Mouse (Mus musculus): ENCODE data around the gene Sergef.
A peak's percentile ranks its signal among the peaks of the same experiment; 100 is the strongest.

Sergef gene

DNA sequence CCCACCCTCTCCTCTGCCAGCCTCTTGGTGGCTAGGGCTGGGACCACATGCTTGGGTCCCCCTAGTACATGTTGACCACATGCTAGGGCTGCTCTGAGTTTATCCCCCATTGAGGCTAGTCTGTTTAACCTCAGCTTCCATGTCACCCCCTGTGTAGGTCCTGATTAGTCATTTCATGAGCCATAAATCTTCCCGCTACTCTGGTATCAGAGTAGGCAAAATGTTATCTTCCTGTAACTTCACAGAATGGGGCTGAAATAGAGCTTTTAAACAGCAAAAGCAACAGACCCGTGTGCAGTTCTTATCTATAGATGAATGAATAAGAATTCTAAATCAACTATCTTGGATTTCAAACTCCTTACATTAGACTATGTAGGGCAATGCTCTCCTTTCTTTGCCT lies 138.1 kb downstream of the Sergef start:
- no peak for DNase-seq (ENCODE audit: low read depth, low spot score)

- DNase-seq (ENCODE audit: low read depth, low spot score), result no peak
Measured at GRCm38 (mm10) chr7:46499561-46499960, 140.0 kb downstream of the Sergef start.

DNA sequence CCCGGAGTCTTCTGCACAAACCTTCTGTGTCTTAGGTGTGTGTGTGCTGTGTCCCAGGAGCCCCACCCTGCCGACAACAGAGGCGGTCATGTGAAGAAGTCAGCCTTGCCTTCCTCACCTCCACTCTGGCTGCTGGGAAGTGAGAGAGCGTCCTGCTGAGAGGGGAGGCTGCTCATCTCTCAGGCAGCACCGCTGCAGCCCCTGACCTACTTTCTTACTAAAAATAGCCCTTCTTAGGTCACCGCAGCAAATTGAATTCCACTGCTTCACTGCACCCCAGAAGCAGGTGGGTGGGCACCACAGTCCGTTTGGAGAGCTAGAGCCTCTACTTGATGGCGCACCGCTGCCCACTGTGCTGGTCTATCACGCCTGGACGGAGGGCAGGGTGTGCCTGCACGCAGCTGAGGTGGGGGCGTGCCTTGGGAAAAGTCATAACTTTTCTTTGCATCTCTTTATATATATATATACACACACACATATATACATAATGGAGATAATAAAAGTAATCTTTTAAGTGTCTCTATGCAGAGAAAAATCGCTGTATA lies 147.4 kb downstream of the Sergef start:
- DNase-seq (ENCODE audit: low read depth, low spot score), result peak; percentile 16

- DNase-seq (ENCODE audit: low read depth, low spot score), result no peak
Measured at GRCm38 (mm10) chr7:46487354-46487753, 152.3 kb downstream of the Sergef start.

- no peak for DNase-seq (ENCODE audit: low read depth, low spot score)
Measured at GRCm38 (mm10) chr7:46486761-46487160, 152.8 kb downstream of the Sergef start.

GRCm38 (mm10) chr7:46484223-46484622 lies 155.4 kb downstream of the Sergef start:
- no peak for DNase-seq (ENCODE audit: low read depth, low spot score)

- DNase-seq (ENCODE audit: low read depth, low spot score), result no peak
Measured at GRCm38 (mm10) chr7:46483050-46483449, 156.6 kb downstream of the Sergef start.

DNA sequence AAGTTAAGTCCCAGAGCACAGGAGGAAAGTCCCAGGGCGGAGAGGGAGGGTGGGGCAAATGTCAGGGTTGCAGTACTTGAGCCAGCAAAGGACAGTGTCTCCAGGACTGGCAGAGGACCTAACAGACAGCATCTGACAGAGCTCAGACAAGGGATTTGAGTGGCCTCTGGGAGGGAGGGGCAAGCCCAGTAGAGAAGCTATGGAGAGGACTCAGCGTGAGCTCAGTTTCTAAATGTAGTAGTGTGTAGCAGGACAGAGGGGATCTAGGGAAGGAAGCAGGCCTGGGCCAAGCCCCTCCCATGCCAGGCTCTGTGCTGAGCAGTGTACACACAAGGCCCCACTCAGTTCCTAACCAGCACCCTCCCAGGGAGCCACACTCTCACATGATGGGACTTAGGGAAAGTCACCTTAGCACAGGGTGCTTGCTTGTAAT lies 157.5 kb downstream of the Sergef start:
- no peak for DNase-seq (ENCODE audit: low read depth, low spot score)

GRCm38 (mm10) chr7:46479793-46480192 lies 159.8 kb downstream of the Sergef start:
- DNase-seq (ENCODE audit: low read depth, low spot score), result no peak

DNA sequence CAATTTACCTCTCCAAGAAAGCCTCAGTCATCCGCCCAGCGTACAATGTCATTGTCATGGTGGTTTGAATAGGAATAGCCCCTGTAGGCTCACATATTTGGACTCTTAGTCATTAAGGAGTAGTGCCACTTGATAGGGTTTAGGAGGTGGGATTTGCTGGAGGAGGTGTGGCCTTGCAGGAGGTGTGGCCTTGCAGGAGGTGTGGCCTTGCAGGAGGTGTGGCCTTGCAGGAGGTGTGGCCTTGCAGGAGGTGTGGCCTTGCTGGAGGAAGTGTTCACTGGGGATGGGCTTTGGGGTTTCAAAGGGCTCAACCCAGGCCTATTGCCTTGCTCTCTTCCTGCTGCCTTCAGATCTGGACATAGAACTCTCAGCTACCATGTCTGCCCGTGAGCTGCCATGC lies 162.2 kb downstream of the Sergef start:
- DNase-seq (ENCODE audit: low read depth, low spot score), result peak; percentile 80

- DNase-seq (ENCODE audit: low read depth, low spot score), result no peak
Measured at GRCm38 (mm10) chr7:46475464-46475863, 164.1 kb downstream of the Sergef start.

- no peak for DNase-seq (ENCODE audit: low read depth, low spot score)
Measured at GRCm38 (mm10) chr7:46473141-46473540, 166.5 kb downstream of the Sergef start.

DNA sequence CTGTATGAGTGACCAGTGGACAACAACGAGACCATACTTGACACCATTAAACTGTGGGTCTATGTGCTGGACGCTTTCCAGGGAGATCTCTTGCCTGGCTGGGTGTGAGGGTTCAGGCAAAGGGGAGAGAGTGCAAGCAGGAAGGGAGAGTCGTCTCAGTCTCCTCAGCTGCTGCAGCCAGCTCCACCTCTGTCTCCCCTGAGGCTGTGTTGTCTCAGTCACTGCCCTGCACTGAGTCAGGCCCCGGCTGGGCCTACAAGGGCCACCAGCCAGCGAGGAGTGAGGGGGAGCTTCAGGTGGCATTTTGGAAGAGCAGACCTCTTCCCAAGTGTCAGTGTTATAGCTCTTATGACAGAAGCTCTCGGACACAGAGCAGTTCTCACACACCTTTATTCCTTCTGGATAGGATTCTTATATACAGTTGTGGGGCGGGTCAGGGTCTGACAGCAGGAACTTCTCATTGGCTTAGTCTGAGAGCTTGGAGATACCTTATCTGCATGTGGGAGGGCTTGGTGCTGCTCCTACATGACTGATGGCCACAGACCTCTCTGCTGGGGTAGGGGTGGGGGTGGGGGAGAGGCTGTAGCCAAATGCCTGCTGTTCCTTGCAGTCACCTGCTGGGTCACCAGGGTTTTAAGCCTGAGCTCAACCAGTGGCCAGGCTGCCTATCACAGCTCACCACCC lies 168.4 kb downstream of the Sergef start:
- DNase-seq (ENCODE audit: low read depth, low spot score), result no peak

GRCm38 (mm10) chr7:46469542-46469941 lies 170.1 kb downstream of the Sergef start:
- no peak for DNase-seq (ENCODE audit: low read depth, low spot score)

GRCm38 (mm10) chr7:46466422-46466981 lies 173.1 kb downstream of the Sergef start:
- DNase-seq (ENCODE audit: low read depth, low spot score), result no peak

DNA sequence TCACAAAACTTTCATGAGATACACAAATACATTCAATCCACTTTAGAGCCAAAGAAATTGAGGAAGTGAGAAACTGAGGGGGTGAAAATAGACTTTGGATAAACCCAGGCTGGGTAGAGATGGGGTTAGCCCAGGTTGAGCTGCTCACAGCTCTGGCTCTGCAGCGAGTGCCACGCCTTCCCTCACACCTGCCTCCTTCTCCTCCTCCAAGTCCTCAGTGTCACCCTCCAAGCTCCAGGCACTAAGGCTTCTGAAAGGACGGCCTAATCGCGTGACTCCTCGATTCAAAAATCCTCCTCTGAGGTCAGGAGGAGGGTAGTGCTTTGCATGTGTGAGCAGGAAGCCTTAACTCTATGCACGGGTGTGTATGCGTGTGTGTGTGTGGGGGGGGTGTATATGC lies 176.5 kb downstream of the Sergef start:
- no peak for DNase-seq (ENCODE audit: low read depth, low spot score)

GRCm38 (mm10) chr7:46462287-46462686 lies 177.3 kb downstream of the Sergef start:
- DNase-seq (ENCODE audit: low read depth, low spot score), result no peak

GRCm38 (mm10) chr7:46459605-46460245 lies 179.9 kb downstream of the Sergef start:
- DNase-seq (ENCODE audit: low read depth, low spot score), result no peak

DNA sequence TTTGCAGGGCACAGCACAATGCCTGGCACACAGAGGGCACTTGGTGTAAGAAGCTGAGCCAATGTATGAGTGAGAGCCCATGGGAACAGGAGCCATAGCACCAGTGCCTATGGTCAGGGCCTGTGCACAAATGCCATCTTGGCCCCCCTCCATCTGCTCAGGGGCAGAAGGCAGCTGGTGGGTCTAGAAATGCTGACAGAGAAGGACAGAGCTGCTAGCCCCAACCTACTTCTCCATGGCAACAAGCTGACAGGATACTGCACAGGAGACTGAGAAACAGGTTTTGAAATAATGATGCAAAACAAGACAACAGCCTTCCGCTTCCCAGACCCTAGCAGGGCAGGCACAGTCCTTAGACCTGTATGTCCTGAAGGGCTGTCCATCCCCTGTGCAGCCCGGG lies 180.4 kb downstream of the Sergef start:
- no peak for DNase-seq (ENCODE audit: low read depth, low spot score)

- no peak for DNase-seq (ENCODE audit: low read depth, low spot score)
Measured at GRCm38 (mm10) chr7:46457889-46458288, 181.7 kb downstream of the Sergef start.

DNA sequence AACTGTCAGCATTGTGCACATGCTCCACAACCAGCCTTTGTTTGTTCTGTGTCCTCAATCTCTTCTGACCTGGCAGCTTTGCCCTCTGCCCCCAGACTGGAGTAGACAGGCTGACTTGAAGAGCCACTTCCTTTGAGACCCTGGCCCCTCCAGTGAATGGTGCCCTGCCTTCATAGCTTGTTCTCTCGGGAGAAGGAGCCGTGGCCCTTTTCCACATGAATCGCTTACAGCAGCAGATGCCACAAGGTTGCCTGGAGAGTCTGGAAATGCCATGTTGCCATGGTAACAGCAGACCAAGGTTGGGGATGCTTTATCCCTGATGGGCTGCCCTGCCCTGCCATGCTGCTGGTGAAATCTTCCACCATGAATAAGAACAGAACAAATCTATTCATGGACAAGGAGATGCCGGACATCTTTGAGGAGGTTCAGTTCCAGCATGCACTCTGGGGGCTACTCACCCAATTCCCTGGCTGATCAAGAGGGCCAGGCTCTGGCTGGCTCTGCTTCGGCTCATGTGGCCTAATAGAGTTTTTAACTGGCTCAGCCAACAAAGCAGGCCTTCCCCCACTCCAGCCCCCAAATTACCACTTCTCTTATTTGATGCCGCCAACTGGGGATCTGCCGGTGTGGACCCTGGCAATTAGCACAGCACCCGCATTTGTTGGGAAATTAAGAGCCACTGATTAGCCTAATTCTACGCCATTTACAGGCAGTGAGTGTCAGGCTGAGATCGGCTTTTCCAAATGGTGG lies 185.5 kb downstream of the Sergef start:
- peak; percentile 30 for DNase-seq (ENCODE audit: low read depth, low spot score)
